In the genomic region with DNA sequence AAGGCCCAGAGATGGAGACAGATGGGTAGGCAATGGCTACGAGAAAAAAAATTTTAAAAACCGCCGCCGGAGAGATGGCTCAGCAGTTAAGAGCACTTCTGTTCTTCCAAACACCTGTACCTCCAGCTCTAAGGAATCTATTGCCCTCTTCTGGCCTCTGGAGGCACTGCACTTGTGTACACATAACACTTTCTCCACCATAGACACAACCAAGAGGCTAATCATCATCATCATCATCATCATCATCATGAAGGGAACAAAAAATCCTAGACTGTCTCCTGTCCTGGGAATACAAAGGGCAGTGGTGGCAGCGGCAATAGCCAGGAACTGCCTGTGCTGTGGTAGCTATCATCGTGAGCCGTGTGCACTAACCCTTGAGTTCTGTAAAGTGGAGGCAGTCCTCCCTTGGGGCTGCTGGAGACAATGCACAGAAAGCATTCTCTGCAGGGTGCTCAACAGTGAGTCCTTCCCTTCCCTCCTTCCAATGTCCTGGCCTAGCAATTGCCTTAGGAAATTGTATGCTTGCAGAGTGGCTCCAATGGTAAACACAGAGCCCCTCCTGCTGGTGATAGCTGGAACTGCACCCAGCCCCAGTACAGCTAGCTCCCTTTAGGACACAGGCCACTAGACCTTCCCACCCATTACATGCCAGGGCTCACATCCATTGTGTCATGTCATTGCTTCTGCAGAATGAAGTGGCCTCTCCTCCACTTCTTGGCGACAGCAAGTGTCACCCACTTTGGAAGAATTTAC, we compare ENCODE assay signal across 8 mouse cellular contexts. TPM values are rescaled to one million over a fixed set of nuclear protein-coding genes. Genes with fewer than 3 reads are reported as not detected.
DNase-seq lines count a peak whose midpoint lies in the region; ATAC-seq and TF ChIP-seq lines count a peak whose summit lies in the region.
"Had no signal": no experiment of that assay in that cellular context is flagged by ENCODE, and none has a peak within 500 bp of the region (broad histone marks: within the 10 kb centered on the region; RNA-seq: fewer than 3 reads in every experiment).

No protein-coding gene starts in this region.

- peak; percentile 100 for TF ChIP-seq CTCF in G1E (IDR thresholded peaks at IDR 0.05; ENCODE audit: low read depth, low read length)
- peak; percentile 92 for TF ChIP-seq CTCF in lung, postnatal 0 days (IDR thresholded peaks at IDR 0.05)

- peaks cover 49% of the 10 kb centered on the region for H3K36me3 ChIP-seq in G1E (replicated peaks)
- H3K36me3 ChIP-seq in heart, embryonic 14.5 days (ENCODE audit: control insufficient read depth, insufficient read depth, low read length): peaks cover 30% of the 10 kb centered on the region
- peaks cover 15% of the 10 kb centered on the region; the same call in 1 of the 2 replicates for H3K36me3 ChIP-seq in lung, postnatal 0 days (ENCODE audit: insufficient read depth, low read length)

- H3K4me3 ChIP-seq in G1E (ENCODE audit: low read depth, low read length): no peak overlapping the region
- no peak overlapping the region for H3K4me3 ChIP-seq in heart, embryonic 14.5 days (ENCODE audit: control insufficient read depth in 1 of 2, insufficient read depth in 1 of 2, low read depth in 1 of 2, low read length in 2 of 2)
- H3K4me3 ChIP-seq in lung, postnatal 0 days (ENCODE audit: low read depth, low read length): no peak overlapping the region
- H3K4me3 ChIP-seq: midbrain, embryonic 12.5 days had no signal

- DNase-seq in CD4-positive helper T cell, adult 2 months (ENCODE audit: low read depth, low spot score): peak; percentile 81
- peak; percentile 60 for DNase-seq in G1E (ENCODE audit: low spot score)
- peak; percentile 77 for DNase-seq in embryo, embryonic 10 days (ENCODE audit: low spot score)
- peak; percentile 17 to 57 for DNase-seq in layer of hippocampus, adult 8-10 months (ENCODE audit: low spot score in 2 of 2)
- DNase-seq in lung, postnatal 0 days (ENCODE audit: low spot score): peak; percentile 70
- peak; percentile 72 for DNase-seq in right cerebral cortex, postnatal 4 days

- no peak overlapping the region for H3K9ac ChIP-seq in heart, embryonic 14.5 days (ENCODE audit: low read length)
- no peak overlapping the region for H3K9ac ChIP-seq in lung, postnatal 0 days (replicated peaks; ENCODE audit: low read depth)
- H3K9ac ChIP-seq: midbrain, embryonic 12.5 days had no signal

- no peak overlapping the region for H3K4me2 ChIP-seq in heart, embryonic 14.5 days (ENCODE audit: low read length)
- H3K4me2 ChIP-seq in lung, postnatal 0 days (replicated peaks; ENCODE audit: low read depth, low read length): no peak overlapping the region
- H3K4me2 ChIP-seq: midbrain, embryonic 12.5 days had no signal

- 0 out of 2 replicates have a peak, but pooled peaks cover 3% of the 10 kb centered on the region for H3K27me3 ChIP-seq in G1E (ENCODE audit: insufficient read depth, low read length)
- H3K27me3 ChIP-seq in heart, embryonic 14.5 days (ENCODE audit: control insufficient read depth, insufficient read depth, low read length): no peaks in the 10 kb centered on the region
- no peaks in the 10 kb centered on the region for H3K27me3 ChIP-seq in lung, postnatal 0 days (replicated peaks; ENCODE audit: insufficient read depth, low read length)
- H3K27me3 ChIP-seq: midbrain, embryonic 12.5 days had no signal

- TF ChIP-seq EP300 in lung, postnatal 0 days (IDR thresholded peaks at IDR 0.05): no peak

- no peaks in the 10 kb centered on the region for H3K9me3 ChIP-seq in G1E (replicated peaks)
- H3K9me3 ChIP-seq in heart, embryonic 14.5 days (ENCODE audit: control insufficient read depth, low read length): peaks cover 17% of the 10 kb centered on the region
- no peaks in the 10 kb centered on the region for H3K9me3 ChIP-seq in lung, postnatal 0 days (ENCODE audit: low read length)

- 69% methylated on average over 8 of the region's 8 CpGs for WGBS in heart, embryonic 14.5 days
- WGBS in lung, postnatal 0 days: 53% methylated on average over 8 of the region's 8 CpGs

- peaks cover 5% of the 10 kb centered on the region for H3K4me1 ChIP-seq in G1E (ENCODE audit: insufficient read depth, low read depth, low read length)
- no peaks in the 10 kb centered on the region for H3K4me1 ChIP-seq in heart, embryonic 14.5 days (ENCODE audit: control insufficient read depth in 2 of 2, insufficient read depth in 2 of 2, low read length in 2 of 2)
- no peaks in the 10 kb centered on the region for H3K4me1 ChIP-seq in lung, postnatal 0 days (ENCODE audit: insufficient read depth, low read depth, low read length)
- H3K4me1 ChIP-seq: midbrain, embryonic 12.5 days had no signal

- H3K27ac ChIP-seq in heart, embryonic 14.5 days (replicated peaks in 1 of 2; ENCODE audit: control insufficient read depth in 1 of 2, insufficient read depth in 1 of 2, low read depth in 2 of 2, low read length in 2 of 2): no peak overlapping the region
- no peak overlapping the region for H3K27ac ChIP-seq in lung, postnatal 0 days (ENCODE audit: low read length)
- H3K27ac ChIP-seq: midbrain, embryonic 12.5 days had no signal

- peak; percentile 28; the same call in 1 of the 2 replicates for ATAC-seq in G1E (ENCODE audit: extremely low read depth, insufficient number of reproducible peaks, low FRiP score, poor library complexity, severe bottlenecking)
- 0 out of 2 replicates have a peak, but pooled peaks have one; percentile 21 for ATAC-seq in heart, embryonic 14.5 days (ENCODE audit: insufficient number of reproducible peaks, insufficient read depth, low FRiP score, low read depth)
- peak; percentile 70 for ATAC-seq in lung, postnatal 0 days

RNA-seq across cellular contexts. Expression of a gene that starts 19.2 kb away (rescaled TPM):
- 52.9 and 58.8 TPM in 2 replicates for total RNA-seq in G1E (2014; fragmentation: Nextera tagmentation)
- total RNA-seq in G1E (2017): 69.7 and 73.5 TPM in 2 replicates
- polyA plus RNA-seq in G1E (2012): 42.8 and 52.6 TPM in 2 replicates
- 31.9 and 33.1 TPM in 2 replicates for polyA plus RNA-seq in heart, embryonic 14.5 days (2014; fragmentation: Nextera tagmentation; extraction: Ambion mirVana)
- 10 to 100 TPM; 37.9 to 43.2 (median 40.3) TPM for total RNA-seq in layer of hippocampus, adult 8-10 months (2022)
- polyA plus RNA-seq in lung, postnatal 0 days (2015; fragmentation: Nextera tagmentation; extraction: Ambion mirVana): 18.3 and 21.0 TPM in 2 replicates

RNA-seq across cellular contexts. Expression of a gene that starts 27.6 kb away (rescaled TPM):
- total RNA-seq in G1E (2014; fragmentation: Nextera tagmentation) (0.38 TPM in 1 of 2 replicates, not detected in the other), G1E (2017) (0.29 and 0.55 TPM in 2 replicates)
- 0.16 and 0.32 TPM in 2 replicates for polyA plus RNA-seq in G1E (2012)
- 1.2 and 1.7 TPM in 2 replicates for polyA plus RNA-seq in heart, embryonic 14.5 days (2014; fragmentation: Nextera tagmentation; extraction: Ambion mirVana)
- 1 to 10 TPM in 2 of 4 experiments, under 1 TPM in 2; 0.62 to 3.9 (median 1.6) TPM for total RNA-seq in layer of hippocampus, adult 8-10 months (2022)
- 1.2 and 1.8 TPM in 2 replicates for polyA plus RNA-seq in lung, postnatal 0 days (2015; fragmentation: Nextera tagmentation; extraction: Ambion mirVana)

RNA-seq across cellular contexts. Expression of a gene that starts 55.7 kb away (rescaled TPM):
- total RNA-seq in G1E (2014; fragmentation: Nextera tagmentation): 48.8 and 56.5 TPM in 2 replicates
- total RNA-seq in G1E (2017): 76.3 and 83.1 TPM in 2 replicates
- 109 and 132 TPM in 2 replicates for polyA plus RNA-seq in G1E (2012)
- 74.3 and 78.8 TPM in 2 replicates for polyA plus RNA-seq in heart, embryonic 14.5 days (2014; fragmentation: Nextera tagmentation; extraction: Ambion mirVana)
- 10 to 100 TPM; 13.3 to 15.7 (median 15.1) TPM for total RNA-seq in layer of hippocampus, adult 8-10 months (2022)
- polyA plus RNA-seq in lung, postnatal 0 days (2015; fragmentation: Nextera tagmentation; extraction: Ambion mirVana): 23.9 and 24.0 TPM in 2 replicates
